Mouse (Mus musculus): ENCODE measurements around the gene Apbb1ip.

GRCm38 (mm10) chr2:22894932-22895281 lies 121.0 kb downstream of the Apbb1ip start:
- no peak for TF ChIP-seq POLR2A (IDR thresholded peaks at IDR 0.05; ENCODE audit: insufficient read depth, low read length)
- TF ChIP-seq EP300 (IDR thresholded peaks at IDR 0.05; ENCODE audit: insufficient read depth, low read depth, low read length) = no peak
